Mouse (Mus musculus): Measurements from ENCODE around the gene Plxna1.
A peak's percentile ranks its signal among the peaks of the same experiment; 100 is the strongest.

Plxna1 gene

DNA sequence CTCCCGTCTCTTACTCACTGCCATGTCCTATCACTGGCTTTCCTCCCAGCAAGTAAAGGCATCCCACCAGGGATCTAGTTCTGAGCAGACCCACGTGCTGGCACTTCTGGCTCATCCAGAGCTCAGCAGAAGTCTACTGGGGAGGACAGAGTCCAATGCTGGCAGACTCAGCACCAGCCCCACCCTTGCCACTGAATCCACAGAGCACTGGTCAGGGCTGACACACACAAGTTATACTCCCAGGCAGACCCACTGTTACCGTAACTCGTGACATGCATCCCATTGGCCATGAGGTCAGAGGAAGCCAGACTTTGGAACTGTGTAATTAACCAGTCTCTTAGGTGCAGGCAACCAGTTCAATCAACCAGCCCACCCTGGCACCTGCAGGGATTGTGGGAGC lies 33.8 kb downstream of the Plxna1 start:
- no peak for DNase-seq (ENCODE audit: low spot score)

DNA sequence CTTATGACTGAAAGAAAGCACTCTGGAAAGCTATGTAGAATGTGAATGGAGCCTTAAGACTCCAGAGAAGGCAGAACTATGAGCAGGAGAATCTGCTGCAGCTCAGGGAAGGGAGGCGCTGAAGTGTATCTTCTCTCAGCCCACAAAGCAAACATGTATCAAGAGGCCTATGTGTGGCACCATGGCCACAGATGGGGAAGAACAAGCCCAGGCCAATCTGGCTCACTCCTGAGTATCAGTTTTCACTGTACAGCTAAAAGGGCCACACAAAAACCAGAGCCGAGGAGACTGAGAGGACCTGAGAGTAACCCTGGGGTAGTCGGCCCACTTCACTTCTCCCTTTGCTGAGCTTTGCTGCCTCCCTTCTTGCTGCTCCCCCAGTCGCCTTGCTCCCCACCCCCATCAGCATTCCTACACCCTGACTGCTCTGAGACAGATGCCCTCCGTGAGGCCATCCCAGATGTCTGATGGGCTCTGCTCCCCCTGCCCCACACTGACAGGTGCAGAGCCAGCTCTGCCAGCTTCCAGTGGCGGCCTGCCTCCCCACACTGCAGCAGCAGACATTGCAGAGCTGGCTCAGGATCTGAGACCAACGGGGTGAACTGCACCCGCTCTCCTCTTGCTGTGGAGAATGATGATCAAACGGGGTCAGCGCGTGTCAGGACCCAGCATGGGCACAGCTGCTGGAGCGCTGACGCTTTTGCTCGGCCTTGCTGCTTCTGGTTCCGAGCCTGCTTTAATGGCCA lies 34.5 kb downstream of the Plxna1 start:
- DNase-seq (ENCODE audit: low spot score), result no peak

DNA sequence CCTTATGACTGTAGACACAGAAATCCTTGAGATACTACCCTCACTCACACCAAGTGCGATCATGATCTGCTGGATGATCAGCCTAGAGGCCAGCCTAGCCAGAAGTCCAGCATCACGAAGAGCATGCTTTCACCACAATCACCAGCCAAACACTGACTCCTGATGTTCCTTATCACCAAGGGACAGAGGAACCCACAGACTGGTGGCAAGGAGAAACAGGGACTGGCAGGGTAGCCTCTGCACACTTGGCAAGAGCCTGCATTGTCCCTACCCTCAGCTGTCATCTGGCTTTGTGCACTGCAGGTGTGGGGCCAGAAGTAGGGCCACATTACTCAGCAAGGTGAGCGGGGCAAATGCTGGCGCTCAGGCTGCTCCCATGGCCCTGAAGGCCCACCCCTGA lies 37.6 kb downstream of the Plxna1 start:
- DNase-seq (ENCODE audit: low spot score), result no peak

DNA sequence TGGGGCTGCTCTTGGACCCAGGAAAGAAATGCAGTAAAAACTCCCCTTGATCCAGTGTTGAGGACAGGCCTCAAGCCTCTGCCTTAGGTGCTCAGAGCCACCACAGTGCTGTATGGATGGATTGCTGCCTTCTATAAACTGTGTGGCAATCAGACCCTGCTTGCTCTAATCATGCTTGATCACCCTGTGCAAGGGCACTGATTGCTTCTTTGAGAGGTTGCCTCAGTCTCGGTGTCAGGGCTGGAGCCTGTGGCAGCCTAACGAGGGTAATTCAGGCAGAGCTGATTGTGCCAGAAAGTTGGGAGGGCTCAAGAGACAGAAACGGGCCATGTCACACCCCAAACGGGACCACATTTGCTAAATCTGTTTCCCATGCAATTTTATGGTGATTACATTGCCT lies 47.2 kb downstream of the Plxna1 start:
- DNase-seq (ENCODE audit: low spot score), result no peak

DNA sequence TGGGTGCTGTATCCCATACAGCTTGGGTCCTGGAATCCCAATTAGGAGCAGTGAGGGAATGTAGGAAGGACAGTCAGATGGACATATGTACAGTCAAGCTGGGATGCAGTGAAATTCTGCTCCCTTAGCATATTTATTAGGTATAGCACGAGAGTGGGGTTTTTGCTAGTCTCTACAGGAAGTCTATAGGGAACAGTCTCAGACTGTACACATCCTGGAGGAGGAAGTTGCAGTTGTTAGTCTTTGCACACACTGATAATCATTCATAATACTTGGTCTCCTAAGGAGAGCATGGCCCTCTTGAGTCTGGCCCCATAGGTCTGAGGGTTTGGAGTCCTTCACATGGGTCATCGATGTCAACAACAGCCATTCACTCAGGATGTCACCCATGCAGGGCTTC lies 50.9 kb downstream of the Plxna1 start:
- DNase-seq (ENCODE audit: low spot score), result no peak

DNA sequence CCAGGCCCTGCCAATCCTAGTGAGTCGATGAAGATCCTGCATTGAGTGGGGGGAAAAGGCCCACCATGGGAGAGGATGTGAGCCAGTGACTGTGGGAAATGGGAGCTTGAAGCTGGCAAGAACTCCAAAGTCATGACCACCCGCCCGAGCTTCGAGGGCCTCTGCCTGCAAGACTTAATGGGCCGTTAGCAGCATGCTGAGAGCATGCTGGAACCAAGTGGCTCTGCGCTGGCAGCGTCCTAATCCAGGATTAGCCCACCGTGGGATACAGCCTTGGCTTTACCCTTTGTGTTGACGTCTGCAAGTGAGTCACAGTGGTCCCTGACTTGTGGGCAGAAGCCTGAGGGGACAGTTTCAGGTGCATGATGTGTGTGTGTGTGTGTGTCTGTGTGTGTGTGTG lies 52.2 kb downstream of the Plxna1 start:
- no peak for DNase-seq (ENCODE audit: low spot score)

DNA sequence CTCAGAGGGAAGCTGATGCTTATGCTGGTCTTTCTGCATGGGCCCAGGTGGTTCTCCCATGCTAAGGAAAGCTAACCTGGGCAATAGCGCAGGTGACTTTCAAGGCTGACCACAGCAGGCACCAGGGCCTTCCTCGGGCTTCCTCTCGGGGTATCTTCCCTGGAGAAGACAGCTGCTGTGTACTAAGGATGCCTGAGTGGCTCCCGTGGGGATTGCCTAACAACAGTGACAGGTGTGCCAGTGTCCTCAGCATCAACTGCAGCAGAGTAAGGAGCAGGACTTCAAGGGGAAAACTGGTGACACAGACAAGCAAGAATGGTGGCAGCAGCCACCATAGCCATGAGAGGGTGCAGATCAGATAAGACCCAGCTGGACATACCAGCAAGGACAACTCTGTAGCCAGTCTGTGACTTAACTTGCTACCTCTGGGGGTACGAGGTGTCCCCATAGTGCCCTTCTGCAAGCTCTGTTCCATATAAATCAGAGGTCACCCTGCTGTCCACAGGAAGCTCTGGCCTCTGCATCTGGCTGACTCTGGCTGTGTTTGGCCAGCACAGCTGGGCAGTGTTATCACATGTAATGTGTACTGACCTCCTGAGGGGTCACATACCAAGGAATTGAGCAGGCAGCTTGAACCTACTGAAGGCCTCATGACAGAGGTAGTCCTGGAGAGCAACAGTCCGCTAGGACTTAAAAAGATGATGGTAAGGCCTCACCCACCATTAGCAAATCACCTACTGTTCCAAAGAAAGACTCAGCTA lies 54.0 kb downstream of the Plxna1 start:
- no peak for DNase-seq (ENCODE audit: low spot score)

DNA sequence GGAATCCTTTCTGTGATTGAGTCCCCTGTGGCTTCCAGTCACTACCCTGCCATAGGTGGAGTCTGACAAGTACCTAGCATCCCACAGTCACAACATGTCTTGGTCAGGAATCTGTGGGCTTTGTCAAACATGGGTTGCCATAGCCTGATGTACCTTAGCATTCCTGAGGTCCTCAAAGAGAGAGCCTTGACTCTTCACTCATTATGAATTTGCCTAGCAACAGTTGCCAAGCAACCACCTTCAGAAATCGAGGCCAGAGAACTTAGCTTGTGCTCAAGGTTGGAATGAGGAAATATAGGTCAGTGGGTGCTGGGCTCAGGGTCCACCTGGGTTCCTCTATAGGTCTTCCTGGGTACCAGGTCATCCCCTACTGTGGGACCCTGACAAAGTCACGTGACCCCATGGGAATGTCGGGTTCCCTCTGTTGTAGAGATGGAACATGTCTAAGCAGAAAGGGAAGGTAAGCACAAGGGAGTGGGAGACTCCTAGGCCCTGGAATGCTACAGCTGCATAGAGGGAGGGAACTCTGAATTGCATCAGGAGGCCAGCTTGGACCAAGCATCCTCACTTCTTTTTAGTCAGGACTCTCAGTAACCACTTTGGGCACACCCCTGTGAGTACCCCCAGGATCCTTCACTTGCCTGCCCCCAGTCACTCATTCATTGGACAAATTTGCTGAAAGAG lies 57.9 kb downstream of the Plxna1 start:
- no peak for DNase-seq (ENCODE audit: low spot score)

DNA sequence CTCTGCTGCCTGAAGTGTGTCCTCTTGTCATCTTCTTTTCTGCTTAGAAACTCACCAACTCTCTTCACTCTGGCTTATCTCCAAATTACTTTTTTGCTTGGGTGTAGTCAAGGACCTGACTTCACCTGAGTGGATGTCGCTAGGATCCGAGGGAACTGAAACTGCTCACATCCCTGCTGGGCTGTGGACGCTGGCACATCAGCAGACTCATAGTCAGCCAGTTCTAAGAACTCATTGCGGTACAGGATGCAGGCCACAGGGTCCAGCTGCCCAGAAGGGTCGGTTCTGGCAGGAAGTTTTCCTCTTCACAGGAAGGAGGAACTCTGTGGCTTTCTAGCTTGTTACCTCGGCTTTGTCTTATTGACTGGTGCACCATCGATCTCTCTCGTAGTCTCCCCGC lies 62.6 kb downstream of the Plxna1 start:
- DNase-seq (ENCODE audit: low spot score), result no peak

DNA sequence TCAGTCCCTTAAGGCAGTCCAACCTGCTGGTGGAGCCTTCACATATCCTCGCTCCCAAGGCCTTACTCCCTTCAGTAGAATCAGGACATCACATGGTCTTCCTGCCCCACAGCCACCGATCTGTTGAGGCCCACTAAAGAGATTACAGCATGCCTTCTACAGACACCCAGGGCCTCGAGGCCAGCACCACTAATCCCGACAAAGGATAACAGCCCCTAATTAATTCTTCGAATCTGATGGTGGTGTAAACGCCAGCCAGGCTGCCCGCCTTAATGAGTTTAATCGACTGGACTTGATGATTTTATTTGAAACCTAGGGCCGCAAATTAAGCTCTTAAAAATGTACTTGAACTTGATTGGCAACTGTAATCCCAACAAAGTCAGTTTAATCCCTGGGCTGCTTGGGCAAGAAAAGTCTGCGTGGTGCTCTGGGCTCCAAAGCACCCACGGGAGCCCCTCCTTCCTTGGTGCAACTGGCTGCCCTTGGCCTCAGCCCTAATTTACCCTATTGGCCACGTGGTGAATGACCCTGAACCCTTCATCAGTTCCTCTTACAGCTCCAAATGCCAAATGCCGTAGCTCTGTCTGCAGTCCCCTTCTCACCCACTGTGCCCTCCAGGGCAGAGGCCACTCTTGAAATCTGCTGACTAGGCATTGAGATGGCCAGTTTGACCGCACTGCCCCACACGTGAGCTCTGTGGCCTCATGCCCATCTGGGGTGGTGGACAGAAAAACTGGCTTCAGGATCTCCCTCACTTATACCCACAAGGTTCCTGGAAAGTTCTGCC lies 65.3 kb downstream of the Plxna1 start:
- DNase-seq (ENCODE audit: low spot score), result no peak

DNA sequence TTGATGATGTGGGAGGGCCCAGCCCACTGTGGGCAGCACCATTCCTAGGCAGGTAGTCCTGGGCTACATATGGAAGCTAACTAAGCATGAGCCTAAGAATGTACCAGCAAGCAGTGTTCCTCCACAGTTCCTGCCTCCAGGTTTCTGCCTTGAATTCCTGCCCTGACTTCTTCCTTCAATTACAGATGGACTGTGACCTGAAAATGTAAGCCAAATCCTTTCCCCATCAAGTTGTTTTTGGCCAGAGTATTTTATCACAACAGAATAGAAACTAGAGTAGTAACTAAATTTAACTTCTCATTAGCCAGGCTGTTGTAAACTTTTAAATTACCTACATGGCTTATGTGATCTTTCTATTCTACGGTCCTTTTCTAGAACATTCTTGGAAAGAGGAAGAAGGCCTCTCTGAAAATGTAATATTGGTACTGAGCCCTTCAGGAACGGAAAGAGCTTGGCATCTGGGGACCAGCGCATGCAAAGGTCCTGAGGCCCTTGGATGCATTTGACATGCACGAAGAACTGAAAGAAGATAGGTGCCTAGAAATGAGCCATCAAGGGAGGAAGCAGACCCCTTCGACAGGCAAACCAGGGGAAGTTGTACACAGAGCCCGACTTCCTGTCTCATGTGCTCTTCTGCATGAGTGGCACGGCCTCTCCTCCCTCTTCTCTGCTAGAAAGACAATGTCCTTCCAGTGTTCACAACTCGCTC lies 66.3 kb downstream of the Plxna1 start:
- DNase-seq (ENCODE audit: low spot score), result no peak

DNA sequence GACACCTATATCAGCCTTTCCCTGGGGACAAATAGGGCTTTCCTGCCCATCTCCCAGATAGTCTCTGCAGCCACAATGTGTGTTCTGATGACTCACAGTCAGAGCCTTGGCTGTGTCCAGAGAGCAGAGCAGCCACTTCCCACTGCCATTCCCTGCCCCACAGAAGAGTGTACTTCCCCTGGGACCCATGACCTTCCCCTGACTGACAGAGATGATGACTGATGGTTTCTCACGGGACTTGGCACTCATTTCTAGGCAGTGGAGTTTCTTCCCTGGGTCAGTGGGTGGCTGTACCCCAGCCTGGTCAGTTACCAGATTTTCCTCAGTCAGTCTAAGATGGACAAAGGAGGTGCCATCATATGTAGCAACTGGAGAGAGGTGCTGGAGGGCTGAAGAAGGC lies 67.8 kb downstream of the Plxna1 start:
- DNase-seq (ENCODE audit: low spot score), result no peak

DNA sequence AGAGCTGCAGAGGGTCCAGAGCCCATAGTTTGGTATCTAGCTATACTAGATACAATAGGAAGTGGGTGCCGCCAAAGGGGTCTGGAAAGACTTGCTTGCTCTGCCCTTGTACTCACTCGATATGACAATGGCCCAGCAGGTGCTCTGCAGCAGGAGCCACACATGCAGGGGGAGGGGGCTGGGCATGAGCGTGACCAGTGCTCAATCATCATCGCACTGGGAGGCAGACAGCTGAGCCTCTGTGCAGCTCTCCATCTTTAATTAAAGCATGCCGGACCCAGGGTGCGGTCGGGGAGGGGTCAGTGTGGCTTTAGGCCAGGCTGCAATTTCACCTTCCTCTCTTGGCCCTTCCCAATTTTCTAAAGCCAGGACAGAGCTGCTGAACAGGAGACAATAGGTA lies 70.9 kb downstream of the Plxna1 start:
- DNase-seq (ENCODE audit: low spot score), result no peak

DNA sequence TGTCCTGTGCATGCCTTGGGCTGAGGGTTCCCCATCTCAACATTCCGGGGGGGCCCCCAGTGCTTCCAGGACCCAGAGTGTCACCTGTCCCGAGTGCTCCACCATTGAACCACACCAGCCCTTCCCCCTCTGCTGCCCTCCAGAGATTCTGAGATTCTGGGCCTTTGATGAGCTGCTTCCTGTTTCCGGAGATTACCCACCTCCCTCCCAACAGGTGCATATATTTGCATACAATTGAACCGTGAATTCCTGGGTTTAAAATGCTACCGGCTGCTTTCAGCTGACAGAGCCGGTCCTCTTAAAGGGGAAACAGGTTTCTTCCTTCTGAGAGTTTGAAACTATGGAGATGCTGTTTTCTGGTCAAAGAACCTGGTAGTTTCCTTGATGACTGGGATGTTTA lies 74.3 kb downstream of the Plxna1 start:
- DNase-seq (ENCODE audit: low spot score), result no peak

DNA sequence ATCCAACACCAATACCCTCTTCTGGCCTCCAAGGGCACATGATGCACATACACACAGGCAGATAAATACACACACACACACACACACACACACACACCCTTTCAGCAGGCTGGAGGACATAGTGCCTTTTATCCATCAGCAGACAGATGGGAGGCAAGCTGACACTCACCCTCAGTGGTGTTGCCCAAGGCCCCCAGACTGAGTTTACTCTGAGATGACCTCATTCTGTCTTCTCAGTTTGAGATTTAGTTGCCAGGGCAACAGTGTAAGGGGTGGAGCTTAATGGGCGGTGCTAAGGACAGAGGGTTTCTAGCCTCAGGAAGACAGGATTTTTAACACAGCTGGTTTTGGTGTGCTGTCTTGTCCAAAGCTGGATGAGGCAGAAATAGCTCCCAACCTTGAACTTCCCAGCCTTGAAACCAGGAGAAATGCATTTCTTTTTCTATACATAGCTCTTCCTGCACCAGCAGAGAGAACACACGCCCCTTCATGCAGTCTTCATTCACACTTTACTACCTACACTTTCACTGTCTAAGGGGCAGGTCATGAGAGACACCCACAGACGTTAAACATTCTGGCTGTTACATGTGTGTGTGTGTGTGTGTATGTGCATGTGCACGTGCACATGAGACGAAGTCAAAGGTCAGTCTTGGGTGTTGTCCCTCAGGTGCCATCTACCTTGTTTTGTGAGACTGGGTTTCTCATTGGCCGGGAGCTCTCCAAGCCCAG lies 75.6 kb downstream of the Plxna1 start:
- DNase-seq (ENCODE audit: low spot score), result peak; percentile 22

DNA sequence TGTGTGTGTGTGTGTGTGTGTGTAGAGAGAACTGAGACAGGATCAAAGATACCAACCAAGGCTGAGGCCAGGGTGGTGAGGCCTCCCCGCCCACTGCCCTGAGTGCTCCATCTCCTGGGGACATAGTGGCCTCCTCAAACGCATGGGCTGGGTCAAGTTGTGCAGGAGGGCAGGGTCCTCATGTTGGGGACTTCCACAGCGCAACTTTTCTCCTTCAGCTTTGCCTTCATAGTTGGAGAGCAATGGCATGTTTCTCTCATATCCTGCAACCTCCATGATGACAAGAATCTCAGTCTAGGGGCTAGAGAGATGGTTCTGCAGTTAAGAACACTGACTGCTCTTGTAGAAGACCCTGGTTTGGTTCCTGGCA lies 76.1 kb downstream of the Plxna1 start:
- DNase-seq (ENCODE audit: low spot score), result no peak

DNA sequence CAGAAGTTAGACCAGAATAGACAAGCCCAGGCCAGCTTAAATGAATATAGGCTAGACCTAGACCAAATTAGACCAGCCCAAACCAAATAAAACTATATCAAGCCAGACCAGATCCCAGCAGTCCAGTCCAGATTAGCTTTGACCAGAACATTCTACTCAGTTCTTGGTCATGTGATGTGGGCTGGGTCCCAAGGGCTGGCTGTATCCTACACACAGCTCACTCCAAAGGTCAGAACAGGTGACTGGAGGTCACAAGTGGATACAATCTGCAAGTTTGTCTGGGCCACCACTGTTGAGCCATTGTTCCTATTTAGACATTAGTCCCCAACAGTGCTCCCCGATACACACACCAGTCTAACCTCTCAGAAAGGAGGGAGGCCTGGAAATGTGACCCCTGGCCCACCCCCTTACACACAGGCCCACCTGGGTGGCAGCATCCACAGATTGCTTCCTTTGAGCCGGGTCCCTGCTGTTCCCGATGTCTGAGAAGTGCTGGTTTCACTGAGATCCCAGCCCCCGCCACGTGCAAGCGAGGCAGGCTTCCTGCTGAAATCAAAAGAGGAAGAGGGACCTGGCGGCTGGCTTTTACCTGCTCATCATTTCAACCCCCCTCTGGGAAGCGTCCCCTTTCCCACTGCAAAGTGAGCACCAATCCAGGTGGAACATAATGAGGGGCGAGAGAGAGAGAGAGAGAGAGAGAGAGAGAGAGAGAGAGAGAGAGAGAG lies 76.7 kb downstream of the Plxna1 start:
- DNase-seq (ENCODE audit: low spot score), result no peak

DNA sequence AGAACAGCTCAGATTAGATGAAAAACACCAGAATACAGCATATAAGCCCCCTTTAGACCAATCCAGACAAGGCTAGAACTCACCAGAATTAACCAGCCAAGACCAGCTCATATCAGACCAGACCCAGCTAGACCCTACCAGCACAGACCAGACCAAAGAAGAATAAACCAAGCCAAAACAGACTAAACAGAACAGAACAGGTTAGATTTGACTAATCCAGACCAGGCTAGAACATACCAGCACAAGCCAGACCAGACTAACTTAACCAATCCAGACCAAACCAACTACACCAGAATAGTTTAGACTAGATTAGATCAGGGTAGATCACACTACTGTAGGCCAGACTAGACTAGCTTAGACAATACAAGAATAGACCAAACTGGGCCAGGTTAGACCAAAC lies 77.3 kb downstream of the Plxna1 start:
- no peak for DNase-seq (ENCODE audit: low spot score)

DNA sequence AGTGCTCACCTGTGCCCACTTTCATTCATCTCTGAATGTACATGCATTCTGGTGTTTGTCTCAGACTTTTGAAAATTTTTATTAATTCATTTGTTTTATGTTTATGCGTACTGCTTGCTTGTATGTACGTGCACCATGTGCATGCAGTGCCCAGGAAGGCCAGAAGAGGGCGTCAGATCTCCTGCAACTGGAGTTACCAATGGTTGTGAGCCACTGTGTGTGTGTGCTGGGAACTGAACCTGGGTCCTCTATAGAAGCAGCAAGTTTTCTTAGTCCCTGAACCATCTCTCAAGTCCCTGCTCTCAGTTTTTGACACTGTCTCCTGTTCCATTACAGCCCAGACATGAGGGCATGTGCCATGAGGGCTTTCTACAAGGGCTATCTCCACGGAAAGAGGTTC lies 79.3 kb downstream of the Plxna1 start:
- DNase-seq (ENCODE audit: low spot score), result no peak

DNA sequence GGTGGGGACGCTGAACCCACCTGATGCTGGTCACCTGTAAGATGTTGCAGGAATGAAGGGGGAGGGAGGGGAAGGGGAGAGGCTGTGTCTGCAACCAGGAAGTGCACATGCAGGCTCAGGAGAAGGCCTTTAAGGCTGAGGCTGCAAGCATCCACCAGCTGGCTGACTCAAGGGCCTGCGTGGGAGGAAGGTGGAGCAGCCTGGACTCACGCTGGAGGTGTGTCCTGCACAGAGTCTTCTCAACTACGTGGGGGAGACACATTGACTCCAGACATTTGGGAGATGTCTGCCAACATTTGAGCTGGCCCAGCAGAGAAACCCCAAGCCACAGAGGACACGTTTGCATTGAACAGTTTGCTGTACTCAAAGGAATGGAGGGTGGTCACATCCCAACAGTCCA lies 79.8 kb downstream of the Plxna1 start:
- DNase-seq (ENCODE audit: low spot score), result no peak
